Mouse (Mus musculus) lung, postnatal 4 days (tissue): ENCODE results near the gene Olfr599.
"Not testable (repeated sequence)": the region's sequence is repeated elsewhere in the genome, so short reads cannot be mapped to it uniquely, and the experiment has no call there.

ENCODE experiments used
- DNase-seq, 2 experiments: peaks; one replicate each; pipeline ENCODE4 v3.0.0; 2021

The Olfr599 gene

DNA sequence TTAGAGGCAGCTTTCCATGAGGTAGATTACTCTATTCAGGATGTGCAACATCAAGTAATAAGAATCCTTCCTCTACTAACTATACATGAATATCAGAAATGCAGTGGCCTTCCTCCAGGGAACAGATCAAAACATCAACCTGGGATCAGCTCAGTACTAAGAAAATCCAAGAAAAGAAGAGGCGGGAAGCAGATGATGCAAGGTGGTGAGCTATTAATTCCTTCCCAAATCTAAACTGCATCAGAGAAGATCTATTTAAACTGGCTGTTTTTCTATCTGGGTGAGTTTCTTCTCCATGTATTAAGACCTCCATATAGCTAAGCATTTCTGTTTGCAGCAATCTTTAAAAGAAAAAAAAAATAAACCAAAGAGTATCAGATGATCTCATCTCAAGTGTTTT is at the start of gene Olfr599:
Gene Olfr599 (plus strand): TSS at position 301 of the 400 bp plus-strand sequence.
- no peak for DNase-seq

DNA sequence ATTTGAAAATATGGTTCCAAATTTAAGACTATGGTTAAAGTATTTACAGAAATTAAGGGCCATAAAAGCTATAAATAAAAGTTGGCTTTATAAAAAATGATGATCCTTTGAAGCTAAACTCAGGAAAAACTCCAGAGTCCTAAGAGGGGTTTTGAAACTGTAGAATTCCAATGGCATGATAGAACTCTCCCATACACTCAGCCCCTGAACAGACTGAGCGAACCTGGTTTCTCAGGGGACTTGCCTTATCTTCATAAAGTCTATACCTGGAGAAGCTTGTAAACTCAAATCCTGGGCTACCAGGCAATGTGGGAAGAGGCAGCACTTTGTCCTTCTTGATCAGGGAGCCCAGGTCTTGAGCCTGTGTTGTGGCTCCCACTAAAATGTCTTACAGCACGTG is 30.4 kb upstream of the Olfr599 start, which contains the start of gene Olfr596:
Gene Olfr596 (plus strand): TSS at position 301 of the 400 bp plus-strand sequence.
- not testable (repeated sequence) for DNase-seq

GRCm38 (mm10) chr7:103316015-103316414 is 19.7 kb upstream of the Olfr599 start, which contains the start of gene Olfr597:
Gene Olfr597, plus strand, starts transcription at chr7:103316315.
- DNase-seq: not testable (repeated sequence)

- DNase-seq: no peak
Observed at GRCm38 (mm10) chr7:103323268-103323667, 12.4 kb upstream of the Olfr599 start, which contains the start of gene Olfr598. Gene Olfr598, plus strand, starts transcription at chr7:103323568.

DNA sequence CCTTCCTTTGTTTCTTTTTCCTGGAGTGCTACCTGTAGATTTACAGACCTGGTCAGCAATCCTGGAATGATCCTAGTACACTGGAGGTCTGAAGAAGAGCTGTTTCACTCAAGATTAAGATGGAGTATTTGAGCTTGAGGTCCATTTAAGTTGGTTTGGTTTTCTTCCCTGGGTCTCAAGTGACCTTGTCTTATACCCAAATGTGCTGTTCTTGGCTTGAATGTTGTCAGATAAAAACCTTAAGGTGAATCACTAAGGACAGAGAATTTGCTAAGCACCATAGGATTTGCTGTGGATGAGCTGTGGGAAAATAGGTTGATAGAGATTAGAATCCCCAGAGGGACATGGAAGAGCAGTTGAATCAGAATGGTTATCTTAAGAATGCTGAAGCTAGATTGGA is 13.9 kb downstream of the Olfr599 start, which contains the start of gene Olfr600:
Gene Olfr600 (minus strand): TSS at position 101 of the 400 bp plus-strand sequence.
- DNase-seq: no peak

DNA sequence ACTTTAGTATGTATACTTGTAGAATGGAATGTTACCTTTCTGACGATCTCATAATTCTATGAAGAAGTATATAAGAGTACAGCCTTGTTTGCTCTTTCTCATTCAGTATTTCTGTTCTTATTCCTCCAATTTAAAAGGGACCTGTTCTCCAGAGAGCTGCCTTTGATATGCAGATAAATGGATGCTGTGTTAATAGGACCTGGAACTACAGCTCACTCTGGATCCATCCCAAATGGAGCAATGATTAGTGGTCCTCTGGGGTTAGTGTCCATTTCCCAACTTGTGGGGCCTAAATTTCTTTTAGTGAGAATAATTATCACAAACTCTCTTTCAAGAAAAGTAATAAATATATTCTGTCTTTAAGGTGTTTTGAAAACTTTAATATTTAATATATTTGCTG is 26.8 kb downstream of the Olfr599 start, which contains the start of gene Olfr601:
Gene Olfr601 (minus strand): TSS at position 101 of the 400 bp plus-strand sequence.
- no peak for DNase-seq

DNA sequence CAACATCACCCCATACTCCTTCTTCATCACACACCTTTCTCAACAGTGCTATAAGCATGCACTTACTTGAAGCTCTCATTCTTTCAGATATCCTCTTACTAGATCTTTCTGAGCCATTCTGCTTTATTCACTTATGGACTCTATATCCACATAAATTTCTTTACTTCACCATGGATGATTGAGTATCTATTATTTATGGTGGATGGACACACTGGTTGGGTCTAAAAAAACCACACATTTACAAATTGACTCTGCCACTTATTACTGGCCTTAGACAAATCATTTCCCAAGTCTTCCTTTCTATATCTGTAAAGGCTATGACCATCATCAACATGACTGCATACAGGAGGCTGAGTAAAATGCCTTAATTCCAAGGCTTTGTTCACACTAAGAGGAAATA is 50.4 kb downstream of the Olfr599 start, which contains the start of gene Olfr603:
Gene Olfr603 (minus strand): TSS at position 101 of the 400 bp plus-strand sequence.
- DNase-seq: no peak
